Comparison of ENCODE assay signal across 12 mouse cellular contexts in genomic region chr5:112253169-112253568, GRCm38 (mm10). TPM values are rescaled to one million over a fixed set of nuclear protein-coding genes. Genes with fewer than 3 reads are reported as not detected.
A peak's percentile ranks its signal among the peaks of the same experiment; 100 is the strongest.
DNase-seq lines count a peak whose midpoint lies in the region; ATAC-seq lines count a peak whose summit lies in the region.
"Had no signal": no experiment of that assay in that cellular context is flagged by ENCODE, and none has a peak within 500 bp of the region (broad histone marks: within the 10 kb centered on the region; RNA-seq: fewer than 3 reads in every experiment).

No protein-coding gene starts in this region.

- no peaks in the 10 kb centered on the region for H3K9me3 ChIP-seq in heart, embryonic 16.5 days (replicated peaks; ENCODE audit: control insufficient read depth, low read length)
- H3K9me3 ChIP-seq: limb, embryonic 15.5 days had no signal

- WGBS in heart, embryonic 16.5 days, result 51% methylated on average over 8 of the region's 8 CpGs

- no peak for DNase-seq in heart, postnatal 25 days (ENCODE audit: low spot score)
- peak; percentile 76 for DNase-seq in MEL-GATA-1-ER (ENCODE audit: extremely low read depth, low read depth)
- peak; percentile 39 to 42 for DNase-seq in kidney, adult 8-10 months
- peak; percentile 51 for DNase-seq in lung, postnatal 25 days (ENCODE audit: low spot score)
- no peak for DNase-seq in right cerebral cortex, adult 2 months (ENCODE audit: low spot score in 2 of 2)
- DNase-seq in cerebellum, adult 11-12 months, result no peak
- no peak for DNase-seq in layer of hippocampus, adult 9-10 months (ENCODE audit: low spot score)
- DNase-seq: cerebellum, postnatal 10 days had no signal

- no peak for ATAC-seq in heart, embryonic 16.5 days (replicated peaks; ENCODE audit: extremely low read depth, insufficient read depth, low FRiP score)

- H3K4me1 ChIP-seq in heart, embryonic 16.5 days (ENCODE audit: control insufficient read depth, insufficient read depth, low read length), result peaks cover 29% of the 10 kb centered on the region

- no peaks in the 10 kb centered on the region for H3K36me3 ChIP-seq in heart, embryonic 16.5 days (ENCODE audit: control insufficient read depth, insufficient read depth)
- H3K36me3 ChIP-seq: limb, embryonic 15.5 days had no signal

- no peak overlapping the region for H3K9ac ChIP-seq in heart, embryonic 16.5 days (ENCODE audit: low read length)
- H3K9ac ChIP-seq: hindbrain, embryonic 14.5 days; limb, embryonic 15.5 days had no signal

- no peak overlapping the region for H3K4me2 ChIP-seq in heart, embryonic 16.5 days (ENCODE audit: low read depth, low read length)
- H3K4me2 ChIP-seq: hindbrain, embryonic 14.5 days; limb, embryonic 15.5 days had no signal

- intact Hi-C loops in heart, postnatal 25 days (cut with DNase I), result no loop called here

- no peaks in the 10 kb centered on the region for H3K27me3 ChIP-seq in heart, embryonic 16.5 days (ENCODE audit: control insufficient read depth, insufficient read depth, low read length)

- no peak overlapping the region for H3K4me3 ChIP-seq in heart, embryonic 16.5 days (ENCODE audit: low read length)
- H3K4me3 ChIP-seq: limb, embryonic 15.5 days had no signal

- H3K27ac ChIP-seq in heart, embryonic 16.5 days (ENCODE audit: low read length), result peak overlapping the region; percentile 74; the same call in 1 of the 2 replicates
- H3K27ac ChIP-seq: hindbrain, embryonic 14.5 days; limb, embryonic 15.5 days had no signal

RNA-seq across cellular contexts. Expression of gene Cryba4, which starts 0.9 kb away (rescaled TPM):
- 1.6 and 2.0 TPM in 2 replicates for polyA plus RNA-seq in heart, embryonic 16.5 days (2015; fragmentation: Nextera tagmentation; extraction: Ambion mirVana)
- total RNA-seq in heart, postnatal 25 days (2021), result 10 to 100 TPM in 1 of 2 experiments, 1 to 10 TPM in 1; 8.9 to 10.3 TPM

RNA-seq across cellular contexts. Expression of gene Crybb1, which starts 2.4 kb away (rescaled TPM):
- 1.5 TPM in 2 replicates for polyA plus RNA-seq in heart, embryonic 16.5 days (2015; fragmentation: Nextera tagmentation; extraction: Ambion mirVana)
- 1 to 10 TPM; 2.5 to 2.9 TPM for total RNA-seq in heart, postnatal 25 days (2021)
- total RNA-seq: ES-E14 had no signal

RNA-seq across cellular contexts. Expression of gene Tpst2, which starts 23.3 kb away (rescaled TPM):
- polyA plus RNA-seq in heart, embryonic 16.5 days (2015; fragmentation: Nextera tagmentation; extraction: Ambion mirVana), result 51.0 and 53.0 TPM in 2 replicates
- 10 to 100 TPM; 38.7 to 42.3 TPM for total RNA-seq in heart, postnatal 25 days (2021)

Comparison
In these comparisons a context has a peak if more than half of its experiments do, and no peak if none do; other contexts are left out.
1. DNase-seq: peak in MEL-GATA-1-ER (single experiment), kidney, adult 8-10 months (2 of 2) and lung, postnatal 25 days (single experiment); none in heart, postnatal 25 days (single experiment), right cerebral cortex, adult 2 months (0 of 2), cerebellum, adult 11-12 months (single experiment) and layer of hippocampus, adult 9-10 months (single experiment).